Mouse (Mus musculus) retina, embryonic 14.5 days (tissue): ENCODE data around the gene Chuk.

Source experiments
- DNase-seq: peaks from one replicate; pipeline ENCODE4 v3.0.0-alpha.2; 2015; ENCODE audit warnings: low spot score

Gene Chuk

GRCm38 (mm10) chr19:44042121-44042520, 65.2 kb downstream of the Chuk start:
- DNase-seq: no peak

GRCm38 (mm10) chr19:44033396-44033795, 73.9 kb downstream of the Chuk start:
- DNase-seq: no peak

- DNase-seq: no peak
Measured at GRCm38 (mm10) chr19:44032046-44032744, 75.1 kb downstream of the Chuk start.

- no peak for DNase-seq
Measured at GRCm38 (mm10) chr19:44030024-44030423, 77.3 kb downstream of the Chuk start.

GRCm38 (mm10) chr19:44028972-44029371, 78.3 kb downstream of the Chuk start, which contains the start of gene Cyp2c23:
Gene Cyp2c23 (minus strand): TSS chr19:44029208.
- DNase-seq: no peak

DNA sequence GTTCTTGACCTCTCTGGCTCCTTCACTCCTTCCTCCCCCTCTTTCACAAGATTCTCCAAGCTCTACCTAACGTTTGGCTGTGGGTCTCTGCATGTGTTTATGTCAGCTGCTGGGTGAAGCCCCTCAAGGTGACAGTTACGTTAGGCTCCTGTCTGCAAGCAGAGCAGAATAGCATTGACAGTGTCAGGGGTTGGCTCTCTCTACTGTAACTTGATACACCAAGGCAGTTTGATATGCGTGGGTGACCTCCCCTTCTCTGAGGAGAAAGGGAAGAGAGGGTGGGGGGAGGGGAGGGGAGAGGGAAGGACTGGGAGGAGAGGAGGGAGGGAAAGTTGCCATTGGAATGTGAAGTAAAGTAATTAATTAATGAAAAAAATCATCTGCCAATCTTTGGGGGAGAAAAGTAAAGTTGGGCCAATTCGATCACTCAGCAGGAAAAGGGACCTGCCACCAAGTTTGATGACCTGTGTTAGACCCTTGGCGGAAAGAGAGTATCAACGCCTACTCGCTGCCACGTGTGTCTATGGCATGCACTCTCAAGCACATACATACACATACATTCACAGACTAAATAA, 80.2 kb downstream of the Chuk start:
- no peak for DNase-seq

- no peak for DNase-seq
Measured at GRCm38 (mm10) chr19:44024921-44025585, 82.2 kb downstream of the Chuk start.
